Mouse (Mus musculus): ENCODE measurements around the gene Wasl. TPM values are rescaled to one million over a fixed set of nuclear protein-coding genes. Genes with fewer than 3 reads are reported as not detected.

Gene Wasl
- polyA plus RNA-seq, 1 experiment from 2014 or later, result 58.5 TPM

DNA sequence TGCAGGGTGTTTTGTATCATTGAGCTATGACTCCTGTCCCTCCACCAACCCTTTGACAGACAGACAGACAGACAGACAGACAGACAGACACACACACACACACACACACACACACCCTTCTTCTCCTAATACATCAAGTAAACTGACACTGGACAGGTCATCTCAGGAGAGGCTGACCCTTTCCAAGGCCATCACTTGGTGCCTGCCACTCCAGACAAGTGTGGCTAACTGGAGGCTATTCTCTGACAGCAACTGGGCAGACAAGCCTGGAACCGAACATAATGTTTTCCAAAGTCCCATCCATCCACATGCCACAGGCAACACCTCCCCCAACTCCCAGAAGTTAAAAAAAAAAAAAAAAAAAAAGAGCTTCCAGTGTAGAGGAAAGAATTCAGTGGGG is 63.1 kb downstream of the Wasl start:
- Histone ChIP-seq H3K9ac (replicated peaks; ENCODE audit: low read depth, low read length) (no peak overlapping the region), H3K4me3 (replicated peaks; ENCODE audit: low read length) (no peak overlapping the region), H3K27me3 (replicated peaks; ENCODE audit: control insufficient read depth, insufficient read depth, low read length) (no peaks in the 10 kb centered on the region), H3K4me2 (ENCODE audit: low read length) (no peak overlapping the region), H3K4me1 (replicated peaks; ENCODE audit: control insufficient read depth, insufficient read depth, low read length) (no peaks in the 10 kb centered on the region), H3K9me3 (ENCODE audit: control insufficient read depth, low read length) (no peaks in the 10 kb centered on the region), H3K27ac (ENCODE audit: low read length) (no peak overlapping the region), H3K36me3 (ENCODE audit: control insufficient read depth, insufficient read depth) (no peaks in the 10 kb centered on the region)
- no peak for ATAC-seq
- 85% methylated on average over 1 of the region's 1 CpGs for WGBS

DNA sequence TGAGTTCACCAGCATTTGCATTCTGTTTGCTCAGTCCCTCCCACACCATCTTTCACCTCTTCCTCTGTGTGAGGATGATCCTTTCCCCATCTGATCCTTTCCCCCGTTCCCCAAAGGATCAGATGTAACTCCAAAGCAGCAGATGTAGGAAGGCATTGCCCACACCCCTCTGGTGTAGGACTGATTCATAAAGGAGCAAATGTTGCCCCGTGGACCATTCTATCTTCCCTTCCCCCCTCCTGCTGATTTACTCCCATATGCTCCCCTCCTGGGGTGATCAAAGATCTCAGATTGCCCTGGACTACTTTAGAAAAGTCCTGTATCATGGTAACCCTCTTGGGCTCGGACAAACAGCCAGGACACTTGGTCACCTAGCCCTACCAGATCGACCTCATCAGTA is 64.1 kb downstream of the Wasl start:
- 80% methylated on average over 4 of the region's 4 CpGs for WGBS
- Histone ChIP-seq H3K4me2 (ENCODE audit: low read length) (no peak overlapping the region), H3K9me3 (ENCODE audit: control insufficient read depth, low read length) (no peaks in the 10 kb centered on the region), H3K36me3 (ENCODE audit: control insufficient read depth, insufficient read depth) (no peaks in the 10 kb centered on the region), H3K9ac (replicated peaks; ENCODE audit: low read depth, low read length) (no peak overlapping the region), H3K4me3 (replicated peaks; ENCODE audit: low read length) (no peak overlapping the region), H3K27me3 (replicated peaks; ENCODE audit: control insufficient read depth, insufficient read depth, low read length) (no peaks in the 10 kb centered on the region), H3K4me1 (replicated peaks; ENCODE audit: control insufficient read depth, insufficient read depth, low read length) (no peaks in the 10 kb centered on the region), H3K27ac (ENCODE audit: low read length) (no peak overlapping the region)
- no peak for ATAC-seq

DNA sequence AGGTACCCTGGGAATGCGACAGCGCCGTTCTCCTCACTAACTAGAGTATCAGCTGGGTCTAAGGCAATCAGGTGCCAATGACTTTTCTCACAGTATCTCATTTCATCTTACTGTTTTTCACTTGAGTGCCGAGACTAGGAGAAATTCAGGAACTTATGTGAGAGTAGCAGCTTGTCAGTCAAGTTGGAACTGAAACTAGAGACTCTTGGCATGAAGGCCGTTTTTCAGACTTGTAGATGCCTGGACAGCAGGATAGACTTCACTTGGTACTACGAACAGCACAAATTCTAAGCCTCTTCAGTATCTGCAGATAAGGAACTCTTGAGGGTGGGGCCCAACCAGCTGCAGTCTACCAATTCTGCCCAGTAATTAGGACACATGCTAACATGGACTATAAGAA is 64.7 kb downstream of the Wasl start:
- H3K9ac ChIP-seq (replicated peaks; ENCODE audit: low read depth, low read length), result no peak overlapping the region
- no peaks in the 10 kb centered on the region for H3K9me3 ChIP-seq (ENCODE audit: control insufficient read depth, low read length)
- H3K36me3 ChIP-seq (ENCODE audit: control insufficient read depth, insufficient read depth), result no peaks in the 10 kb centered on the region
- ATAC-seq, result no peak
- H3K4me3 ChIP-seq (replicated peaks; ENCODE audit: low read length), result no peak overlapping the region
- 85% methylated on average over 6 of the region's 6 CpGs for WGBS
- H3K4me1 ChIP-seq (replicated peaks; ENCODE audit: control insufficient read depth, insufficient read depth, low read length), result no peaks in the 10 kb centered on the region
- H3K27ac ChIP-seq (ENCODE audit: low read length), result no peak overlapping the region
- H3K4me2 ChIP-seq (ENCODE audit: low read length), result no peak overlapping the region
- no peaks in the 10 kb centered on the region for H3K27me3 ChIP-seq (replicated peaks; ENCODE audit: control insufficient read depth, insufficient read depth, low read length)

DNA sequence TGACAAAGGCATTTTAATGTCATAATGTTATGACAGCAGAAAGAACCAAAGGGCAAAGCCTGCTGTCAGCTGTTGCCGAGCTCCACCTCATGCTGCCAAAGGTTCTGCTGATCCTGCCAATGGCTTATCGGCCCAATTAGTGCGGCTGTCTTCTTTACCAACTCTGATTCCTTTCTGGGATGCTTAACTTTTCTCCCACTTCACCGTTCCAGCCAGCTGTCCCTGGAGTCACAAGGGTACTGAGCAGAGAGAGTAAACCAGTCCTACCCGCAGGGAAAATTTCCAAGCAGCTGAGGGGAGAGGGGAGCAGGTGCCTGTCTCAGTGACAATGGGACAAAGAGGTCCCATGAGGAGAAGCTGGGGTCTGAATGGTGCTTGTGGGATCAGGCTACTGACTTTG is 65.2 kb downstream of the Wasl start:
- ATAC-seq, result no peak
- H3K9ac ChIP-seq (replicated peaks; ENCODE audit: low read depth, low read length), result no peak overlapping the region
- H3K27me3 ChIP-seq (replicated peaks; ENCODE audit: control insufficient read depth, insufficient read depth, low read length), result no peaks in the 10 kb centered on the region
- H3K36me3 ChIP-seq (ENCODE audit: control insufficient read depth, insufficient read depth), result no peaks in the 10 kb centered on the region
- WGBS, result 75% methylated on average over 5 of the region's 5 CpGs
- H3K27ac ChIP-seq (ENCODE audit: low read length), result no peak overlapping the region
- no peaks in the 10 kb centered on the region for H3K9me3 ChIP-seq (ENCODE audit: control insufficient read depth, low read length)
- no peaks in the 10 kb centered on the region for H3K4me1 ChIP-seq (replicated peaks; ENCODE audit: control insufficient read depth, insufficient read depth, low read length)
- no peak overlapping the region for H3K4me3 ChIP-seq (replicated peaks; ENCODE audit: low read length)
- no peak overlapping the region for H3K4me2 ChIP-seq (ENCODE audit: low read length)

DNA sequence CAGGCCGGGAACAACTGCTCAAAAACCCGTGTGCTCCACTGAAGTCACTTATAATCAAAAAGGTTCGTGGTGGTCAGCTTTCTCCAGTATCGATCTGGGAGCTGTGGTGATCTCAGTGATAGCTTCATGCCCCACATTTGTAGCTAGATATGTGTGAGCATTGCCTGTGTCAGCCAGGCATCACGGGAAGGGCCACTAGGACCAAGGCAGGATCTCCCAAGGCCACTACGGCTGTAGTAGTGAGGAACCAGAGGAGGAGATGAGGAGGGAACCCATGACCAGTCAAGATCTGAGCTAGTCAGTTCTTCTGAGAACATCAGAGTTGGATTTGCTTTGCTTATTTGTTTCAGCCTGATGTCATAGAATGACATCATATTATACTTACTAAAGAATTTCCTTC is 65.6 kb downstream of the Wasl start:
- no peaks in the 10 kb centered on the region for H3K36me3 ChIP-seq (ENCODE audit: control insufficient read depth, insufficient read depth)
- ATAC-seq, result no peak
- no peaks in the 10 kb centered on the region for H3K27me3 ChIP-seq (replicated peaks; ENCODE audit: control insufficient read depth, insufficient read depth, low read length)
- no peak overlapping the region for H3K9ac ChIP-seq (replicated peaks; ENCODE audit: low read depth, low read length)
- WGBS, result 95% methylated on average over 6 of the region's 6 CpGs
- no peak overlapping the region for H3K4me3 ChIP-seq (replicated peaks; ENCODE audit: low read length)
- no peaks in the 10 kb centered on the region for H3K4me1 ChIP-seq (replicated peaks; ENCODE audit: control insufficient read depth, insufficient read depth, low read length)
- no peak overlapping the region for H3K4me2 ChIP-seq (ENCODE audit: low read length)
- H3K9me3 ChIP-seq (ENCODE audit: control insufficient read depth, low read length), result no peaks in the 10 kb centered on the region
- H3K27ac ChIP-seq (ENCODE audit: low read length), result no peak overlapping the region

DNA sequence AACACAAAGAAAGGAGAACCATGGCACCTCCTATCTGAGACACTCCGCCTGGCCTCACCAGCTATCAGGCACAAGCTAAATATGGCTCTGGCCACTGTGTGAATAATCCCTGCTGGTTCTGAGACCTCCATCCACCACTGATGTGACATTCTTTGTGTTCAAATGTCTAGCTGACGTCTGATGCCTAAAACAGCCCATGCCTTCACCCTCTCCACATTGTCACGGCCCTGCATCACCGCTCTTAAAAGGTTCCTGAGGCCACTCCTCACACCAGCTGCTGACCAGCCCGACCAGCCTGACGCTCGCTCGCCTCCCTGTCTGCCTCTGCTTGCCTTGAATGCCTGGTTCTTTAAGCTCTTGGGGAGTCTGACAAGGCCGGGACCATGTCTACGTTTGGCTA is 67.3 kb downstream of the Wasl start, which contains the start of gene Lmod2:
Gene Lmod2 (plus strand): TSS at position 263 of the 400 bp plus-strand sequence.
- no peak within 1 kb of the TSS for H3K4me3 ChIP-seq (replicated peaks; ENCODE audit: low read length)
- H3K36me3 ChIP-seq (ENCODE audit: control insufficient read depth, insufficient read depth), result no peaks in the 10 kb centered on the region
- H3K4me1 ChIP-seq (replicated peaks; ENCODE audit: control insufficient read depth, insufficient read depth, low read length), result no peaks in the 10 kb centered on the region
- H3K9me3 ChIP-seq (ENCODE audit: control insufficient read depth, low read length), result no peaks in the 10 kb centered on the region
- no peak within 1 kb of the TSS for H3K9ac ChIP-seq (replicated peaks; ENCODE audit: low read depth, low read length)
- H3K27me3 ChIP-seq (replicated peaks; ENCODE audit: control insufficient read depth, insufficient read depth, low read length), result no peaks in the 10 kb centered on the region
- ATAC-seq, result no peak
- WGBS, result 63% methylated on average over 10 of the region's 10 CpGs
- H3K4me2 ChIP-seq (ENCODE audit: low read length), result no peak within 1 kb of the TSS
- H3K27ac ChIP-seq (ENCODE audit: low read length), result no peak within 1 kb of the TSS

DNA sequence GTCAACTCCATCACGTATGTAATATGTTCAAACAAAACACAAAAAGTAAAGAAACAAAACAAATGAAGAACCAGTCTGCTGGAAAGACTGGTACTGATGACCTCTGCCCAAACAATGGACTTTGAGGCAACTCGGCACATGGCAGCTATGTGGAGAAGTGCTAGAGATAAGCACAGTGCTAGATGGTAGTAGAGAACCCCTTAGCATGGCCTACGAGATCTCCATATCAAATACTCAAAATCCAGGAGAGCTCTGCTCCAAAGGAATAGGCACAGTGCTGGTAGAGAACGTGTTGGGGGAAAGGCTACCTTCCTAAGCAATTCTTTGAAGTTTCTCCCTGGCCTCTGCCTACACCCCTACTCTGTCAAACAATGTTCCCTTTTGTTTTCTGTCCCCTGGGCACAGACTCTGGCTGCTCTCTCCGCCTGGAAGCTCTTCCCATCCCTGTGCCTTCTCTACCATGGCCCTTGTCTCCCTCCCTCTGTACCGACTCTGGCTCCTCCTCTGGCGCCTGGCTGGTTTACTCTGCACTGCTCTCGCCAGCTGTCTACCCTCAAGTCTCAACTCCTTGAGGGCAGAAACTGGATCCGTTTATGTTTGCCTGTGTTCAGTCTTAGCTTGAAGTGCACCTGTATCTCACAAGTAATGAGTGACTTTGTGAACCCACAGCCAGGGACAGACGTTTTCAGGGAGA is 73.1 kb downstream of the Wasl start:
- no peaks in the 10 kb centered on the region for H3K9me3 ChIP-seq (ENCODE audit: control insufficient read depth, low read length)
- no peak overlapping the region for H3K4me2 ChIP-seq (ENCODE audit: low read length)
- H3K4me3 ChIP-seq (replicated peaks; ENCODE audit: low read length), result no peak overlapping the region
- no peak overlapping the region for H3K27ac ChIP-seq (ENCODE audit: low read length)
- 50% methylated on average over 10 of the region's 10 CpGs for WGBS
- no peaks in the 10 kb centered on the region for H3K27me3 ChIP-seq (replicated peaks; ENCODE audit: control insufficient read depth, insufficient read depth, low read length)
- H3K9ac ChIP-seq (replicated peaks; ENCODE audit: low read depth, low read length), result no peak overlapping the region
- H3K36me3 ChIP-seq (ENCODE audit: control insufficient read depth, insufficient read depth), result no peaks in the 10 kb centered on the region
- H3K4me1 ChIP-seq (replicated peaks; ENCODE audit: control insufficient read depth, insufficient read depth, low read length), result no peaks in the 10 kb centered on the region
- ATAC-seq, result no peak

DNA sequence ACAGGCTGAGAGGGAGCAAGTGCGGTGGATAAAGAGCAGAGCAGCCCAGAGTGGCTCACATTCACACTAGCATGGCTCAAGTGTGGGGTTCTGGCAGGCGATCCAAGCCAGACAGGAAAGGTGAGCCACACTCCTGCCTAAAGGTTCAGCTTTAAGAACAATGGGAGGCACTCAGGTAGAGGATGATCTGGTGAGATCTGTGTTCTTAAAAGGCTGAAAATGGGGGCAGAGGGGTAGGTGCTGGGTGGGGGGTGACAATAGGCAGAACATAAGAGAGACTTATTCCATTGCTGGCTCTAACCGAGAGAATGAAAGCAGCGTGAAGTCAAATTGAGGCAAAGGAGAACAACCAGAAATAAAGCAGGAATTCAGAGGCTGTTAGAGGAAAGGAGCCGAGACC is 74.5 kb downstream of the Wasl start:
- Histone ChIP-seq H3K4me2 (ENCODE audit: low read length) (no peak overlapping the region), H3K36me3 (ENCODE audit: control insufficient read depth, insufficient read depth) (no peaks in the 10 kb centered on the region), H3K9ac (replicated peaks; ENCODE audit: low read depth, low read length) (no peak overlapping the region), H3K27me3 (replicated peaks; ENCODE audit: control insufficient read depth, insufficient read depth, low read length) (no peaks in the 10 kb centered on the region), H3K4me3 (replicated peaks; ENCODE audit: low read length) (no peak overlapping the region), H3K4me1 (replicated peaks; ENCODE audit: control insufficient read depth, insufficient read depth, low read length) (no peaks in the 10 kb centered on the region), H3K27ac (ENCODE audit: low read length) (no peak overlapping the region), H3K9me3 (ENCODE audit: control insufficient read depth, low read length) (no peaks in the 10 kb centered on the region)
- 79% methylated on average over 5 of the region's 5 CpGs for WGBS
- no peak for ATAC-seq

DNA sequence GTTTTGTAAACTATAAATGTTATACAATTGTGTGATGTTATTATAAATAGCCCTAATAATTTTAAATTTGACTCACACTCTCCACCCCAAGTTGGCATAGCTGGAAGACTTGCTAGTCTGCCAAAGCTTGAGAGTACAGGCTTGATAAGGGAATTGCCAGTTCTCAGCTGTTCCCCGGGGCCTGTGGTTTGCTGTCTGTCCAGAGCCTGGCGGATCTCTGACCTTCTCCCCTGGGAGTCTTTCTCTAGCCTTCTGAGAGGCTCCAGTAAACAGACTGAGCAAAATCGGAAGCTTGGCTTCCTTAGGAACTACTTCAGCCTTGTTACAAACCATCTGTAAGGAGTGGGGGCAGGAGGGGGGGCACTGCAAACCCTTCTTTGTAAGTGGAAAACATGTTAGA is 77.9 kb downstream of the Wasl start:
- Histone ChIP-seq H3K27me3 (replicated peaks; ENCODE audit: control insufficient read depth, insufficient read depth, low read length) (no peaks in the 10 kb centered on the region), H3K36me3 (ENCODE audit: control insufficient read depth, insufficient read depth) (no peaks in the 10 kb centered on the region), H3K9me3 (ENCODE audit: control insufficient read depth, low read length) (no peaks in the 10 kb centered on the region), H3K4me2 (ENCODE audit: low read length) (no peak overlapping the region), H3K4me3 (replicated peaks; ENCODE audit: low read length) (no peak overlapping the region), H3K27ac (ENCODE audit: low read length) (no peak overlapping the region), H3K4me1 (replicated peaks; ENCODE audit: control insufficient read depth, insufficient read depth, low read length) (no peaks in the 10 kb centered on the region), H3K9ac (replicated peaks; ENCODE audit: low read depth, low read length) (no peak overlapping the region)
- WGBS, result 49% methylated on average over 3 of the region's 3 CpGs
- no peak for ATAC-seq

All from forebrain, embryonic 16.5 days (tissue).